Mouse (Mus musculus): Measurements from ENCODE around the gene Gm340.

Gm340 gene

DNA sequence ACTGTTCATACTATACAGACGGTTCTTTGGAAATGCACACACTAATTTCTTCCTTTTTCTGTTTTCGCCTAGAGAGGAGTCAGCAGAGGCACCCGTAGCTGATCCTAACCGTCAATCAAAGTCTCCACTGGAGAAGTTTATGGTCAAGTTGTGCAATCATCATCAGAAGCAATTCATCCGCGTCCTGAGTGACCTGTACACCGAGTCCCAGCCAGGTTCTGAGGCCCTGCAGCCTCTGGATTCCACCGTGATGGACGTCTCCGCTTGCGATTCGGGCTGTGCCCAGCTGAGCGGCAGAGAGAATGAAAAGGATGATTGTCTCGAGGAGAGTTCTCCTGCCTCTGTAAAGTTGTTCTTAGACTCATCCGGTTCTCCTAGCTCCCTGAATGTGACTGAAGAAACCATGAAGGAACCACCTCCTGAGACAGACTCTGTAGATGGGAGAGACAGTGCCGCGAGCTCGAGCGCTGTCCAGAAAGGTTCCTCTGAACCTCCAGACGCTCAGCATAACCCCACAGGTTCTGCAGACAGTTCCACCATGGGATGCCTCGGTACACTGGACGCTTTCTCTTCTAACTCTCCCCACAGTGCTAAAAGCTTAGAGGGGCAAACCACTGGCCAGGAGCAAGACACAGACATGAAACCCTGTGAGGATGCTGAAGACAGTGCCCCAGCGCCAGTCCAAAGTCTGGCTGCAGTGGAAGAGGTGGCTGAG is at the start of gene Gm340:
TSS of gene Gm340 (plus strand) at position 665 of the 715 bp plus-strand sequence.
- no peak for DNase-seq (ENCODE audit: low spot score in 2 of 2)

GRCm38 (mm10) chr19:41534021-41534420 is 48.1 kb upstream of the Gm340 start:
- DNase-seq (ENCODE audit: low spot score in 2 of 2), result no peak

DNA sequence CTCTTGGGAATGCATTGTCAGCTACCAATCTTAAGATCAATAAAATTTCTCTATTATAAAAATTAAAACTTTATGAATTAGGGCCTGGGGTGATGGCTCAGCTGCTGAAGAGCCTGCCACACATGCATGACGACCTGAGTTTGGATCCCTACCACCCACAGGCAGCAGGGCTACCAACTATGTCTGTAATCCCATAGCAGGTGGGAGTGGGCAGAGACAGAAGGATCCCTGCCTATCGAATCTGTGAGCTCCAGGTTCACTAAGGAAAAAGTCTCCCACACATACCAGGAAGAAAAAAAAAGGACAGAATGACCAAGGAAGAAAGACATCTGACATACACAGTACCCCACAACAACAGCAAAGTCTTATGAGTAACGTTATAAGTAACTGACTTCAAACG is 25.2 kb upstream of the Gm340 start:
- no peak for DNase-seq (ENCODE audit: low spot score in 2 of 2)

- DNase-seq (ENCODE audit: low spot score in 2 of 2), result no peak
Measured at GRCm38 (mm10) chr19:41557491-41557890, 24.7 kb upstream of the Gm340 start.

DNA sequence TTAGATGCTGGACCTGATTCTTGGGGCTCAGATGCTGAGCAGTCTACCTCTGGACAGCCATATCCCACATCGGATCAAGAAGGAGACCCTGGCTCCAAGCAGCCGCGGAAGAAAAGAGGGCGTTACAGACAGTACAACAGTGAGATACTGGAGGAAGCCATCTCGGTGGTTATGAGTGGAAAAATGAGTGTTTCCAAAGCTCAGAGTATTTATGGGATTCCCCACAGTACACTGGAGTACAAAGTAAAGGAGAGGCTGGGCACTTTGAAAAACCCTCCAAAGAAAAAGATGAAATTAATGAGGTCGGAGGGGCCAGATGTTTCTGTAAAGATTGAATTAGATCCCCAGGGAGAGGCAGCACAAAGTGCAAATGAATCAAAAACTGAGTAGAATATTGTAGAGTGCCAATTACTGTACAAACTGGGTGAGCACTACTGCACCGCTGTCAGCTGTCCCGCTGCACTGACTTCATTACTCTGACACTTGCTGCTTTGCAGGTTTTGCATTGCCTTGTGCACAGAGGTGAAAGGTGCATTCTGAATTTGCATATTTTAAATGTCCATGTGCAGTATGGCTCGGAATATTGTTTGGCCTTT is 23.2 kb upstream of the Gm340 start:
- DNase-seq (ENCODE audit: low spot score in 2 of 2), result no peak

GRCm38 (mm10) chr19:41560856-41561255 is 21.3 kb upstream of the Gm340 start:
- no peak for DNase-seq (ENCODE audit: low spot score in 2 of 2)

DNA sequence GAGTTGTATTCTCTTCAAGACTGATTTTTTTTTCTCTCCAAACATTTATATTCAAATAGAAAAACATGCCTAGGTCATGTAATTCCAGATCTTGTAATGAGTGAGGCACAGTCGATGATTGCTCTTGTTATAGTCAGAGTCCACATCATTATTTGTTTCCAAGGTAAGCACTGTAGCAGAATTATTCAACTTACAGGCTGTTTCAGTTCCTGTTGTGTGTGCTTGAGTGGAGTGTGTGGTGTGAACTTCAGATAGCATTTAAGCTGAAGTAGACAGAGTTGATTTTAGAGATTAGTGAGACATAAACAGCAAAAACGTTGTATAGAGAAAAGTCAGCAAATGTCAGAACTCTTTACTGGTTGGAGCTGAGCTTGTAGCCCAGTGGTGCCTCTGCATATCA is 13.4 kb upstream of the Gm340 start:
- no peak for DNase-seq (ENCODE audit: low spot score in 2 of 2)

DNA sequence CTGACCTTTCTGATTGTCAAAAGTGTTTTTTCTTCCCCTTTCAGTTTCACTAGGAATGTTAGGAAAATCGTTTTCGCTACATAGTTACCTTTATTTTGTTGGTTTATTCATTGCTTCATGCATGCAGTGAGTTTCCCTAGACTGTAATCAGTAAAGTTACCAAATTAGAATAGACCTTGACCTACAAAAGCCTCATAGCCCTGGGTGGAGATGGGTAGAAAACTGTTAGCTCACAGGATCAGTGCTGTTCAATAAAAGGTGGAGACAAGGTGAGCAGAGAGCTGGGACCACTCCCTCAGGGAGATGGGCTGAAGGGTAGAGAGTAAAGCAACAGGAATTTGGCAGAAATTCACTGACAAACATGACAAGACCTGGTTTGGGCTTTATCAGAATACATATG is 8.5 kb upstream of the Gm340 start:
- DNase-seq (ENCODE audit: low spot score in 2 of 2), result no peak

DNA sequence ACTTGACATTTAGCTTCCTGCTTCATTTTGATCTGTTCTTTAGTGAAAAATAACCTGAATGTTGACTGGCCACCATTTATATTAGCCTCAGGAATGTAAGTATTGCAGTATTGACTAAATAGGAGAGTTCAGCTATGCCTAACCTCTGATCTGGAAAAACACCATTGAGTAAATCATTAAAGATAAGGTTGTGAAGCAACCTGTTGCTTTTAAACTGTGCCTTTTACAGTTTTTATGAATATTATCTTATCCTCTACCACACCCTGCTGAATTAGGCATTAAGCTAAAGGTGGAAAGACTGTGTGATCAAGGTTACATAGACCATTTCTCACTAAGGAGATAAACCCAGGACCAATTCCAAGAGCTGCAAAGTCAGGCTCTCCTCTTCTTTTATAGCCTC is 4.6 kb upstream of the Gm340 start:
- DNase-seq (ENCODE audit: low spot score in 2 of 2), result no peak

DNA sequence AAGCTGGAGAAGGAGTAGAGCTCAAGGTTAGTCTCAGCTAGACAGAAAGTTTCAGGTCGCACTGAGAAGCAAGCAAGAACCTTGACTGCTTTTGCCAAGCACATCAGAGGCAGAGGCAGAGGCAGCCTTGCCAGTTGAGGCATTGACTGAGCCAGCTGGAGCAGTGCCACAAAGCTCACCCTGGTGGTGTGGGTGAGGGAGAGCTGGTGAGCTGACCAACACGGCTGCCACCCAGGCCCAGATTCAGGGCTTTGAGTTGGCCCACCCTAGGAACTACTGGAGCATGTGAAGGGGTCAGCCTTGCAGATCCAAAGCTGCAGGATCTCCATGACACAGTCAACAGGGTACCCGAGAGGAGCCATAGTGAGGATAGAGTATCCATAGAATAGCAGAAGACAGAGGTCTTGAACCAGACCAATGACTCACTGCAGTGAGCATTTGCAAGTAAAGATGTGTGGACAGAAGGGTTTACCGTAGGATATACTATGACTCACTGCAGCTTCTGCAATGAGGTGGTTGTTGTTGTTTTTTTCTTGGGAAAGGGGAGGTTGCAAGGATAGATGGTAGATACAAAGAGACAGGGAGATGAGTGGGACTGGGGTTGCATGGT is 2.8 kb upstream of the Gm340 start:
- DNase-seq (ENCODE audit: low spot score in 2 of 2), result peak in 1 of 2 experiments; percentile 18

GRCm38 (mm10) chr19:41582918-41583514 is 846 bp downstream of the Gm340 start:
- no peak for DNase-seq (ENCODE audit: low spot score in 2 of 2)

DNA sequence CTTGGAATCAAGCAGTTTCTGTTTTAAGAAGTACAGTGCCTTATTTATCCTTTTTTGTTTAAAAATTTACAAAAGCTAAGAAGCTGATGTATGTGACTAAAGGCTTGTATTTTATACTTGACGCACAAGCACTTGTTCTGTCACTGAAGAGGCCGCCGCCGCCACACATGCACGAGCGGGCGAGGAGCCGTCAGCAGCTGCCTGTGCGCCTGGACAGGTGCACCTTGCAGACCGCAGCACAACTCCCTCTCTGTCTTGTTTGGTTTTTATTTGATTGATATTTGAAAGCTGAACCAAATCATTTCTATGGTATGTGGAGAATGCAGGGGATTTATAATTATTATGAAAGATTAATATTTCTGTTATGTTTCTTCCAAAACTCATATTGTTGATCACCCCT is 4.6 kb downstream of the Gm340 start:
- DNase-seq (ENCODE audit: low spot score in 2 of 2), result no peak

DNA sequence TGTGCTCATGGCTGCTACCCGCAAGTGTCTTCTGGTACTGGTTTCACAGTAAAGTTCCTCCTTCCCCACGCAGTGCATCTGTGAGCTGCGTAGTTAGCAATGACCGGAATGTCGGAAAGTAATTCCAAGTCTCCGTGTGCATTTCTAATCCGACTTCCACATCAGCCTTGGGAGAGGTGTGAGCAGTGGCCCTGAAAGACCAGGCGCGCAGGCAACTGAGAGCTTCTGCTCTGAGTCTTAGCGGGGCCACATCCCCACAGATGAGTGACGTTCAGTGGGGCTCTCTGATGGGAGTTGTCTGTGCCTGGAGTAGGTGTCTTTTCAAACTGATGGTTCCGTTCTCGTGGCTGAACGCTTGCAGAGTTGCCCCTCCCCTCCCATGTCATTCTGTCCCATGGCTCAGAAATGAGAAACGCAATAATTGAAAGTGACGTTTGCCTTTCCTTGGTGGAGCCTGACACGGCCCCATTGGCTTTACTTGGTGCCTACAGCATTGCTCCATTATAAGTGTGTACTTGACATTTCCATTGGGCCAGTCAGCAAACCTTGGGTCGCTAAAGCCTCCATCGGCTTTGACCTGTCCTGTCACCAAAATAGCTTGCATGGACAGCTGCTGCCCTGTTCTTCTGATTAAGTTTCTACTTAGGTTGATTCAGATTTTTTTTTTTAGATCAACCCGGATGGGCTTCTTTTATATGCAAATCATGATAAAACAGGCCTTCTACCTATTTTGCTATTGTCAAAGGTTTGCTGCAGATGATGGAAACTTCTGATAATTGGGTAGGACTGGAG is 5.5 kb downstream of the Gm340 start:
- DNase-seq (ENCODE audit: low spot score in 2 of 2), result no peak

- DNase-seq (ENCODE audit: low spot score in 2 of 2), result no peak
Measured at GRCm38 (mm10) chr19:41589026-41589425, 6.9 kb downstream of the Gm340 start.

DNA sequence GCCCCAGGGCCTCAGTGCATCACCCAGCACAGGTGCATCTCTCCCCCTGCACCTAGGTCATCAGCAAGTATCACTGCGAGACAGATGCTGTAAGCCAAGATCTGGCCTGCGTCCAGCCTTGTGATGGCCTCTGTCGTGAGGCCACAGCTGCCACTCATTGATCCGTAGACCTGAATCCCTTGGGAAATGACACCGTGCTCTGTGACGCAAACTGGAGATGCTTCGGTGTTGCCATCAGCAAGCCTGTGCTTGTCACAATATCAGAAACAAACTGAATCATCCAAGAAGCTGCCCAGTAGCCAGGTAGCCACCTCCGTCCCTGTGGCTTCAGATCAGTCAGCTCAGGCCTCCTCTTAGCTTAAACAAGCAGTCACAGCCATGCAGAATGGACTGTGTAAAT is 7.5 kb downstream of the Gm340 start:
- DNase-seq (ENCODE audit: low spot score in 2 of 2), result no peak

GRCm38 (mm10) chr19:41591808-41592207 is 9.6 kb downstream of the Gm340 start:
- no peak for DNase-seq (ENCODE audit: low spot score in 2 of 2)

GRCm38 (mm10) chr19:41597170-41597894 is 15.2 kb downstream of the Gm340 start:
- peak; percentile 17 to 38 for DNase-seq (ENCODE audit: low spot score in 2 of 2)

DNA sequence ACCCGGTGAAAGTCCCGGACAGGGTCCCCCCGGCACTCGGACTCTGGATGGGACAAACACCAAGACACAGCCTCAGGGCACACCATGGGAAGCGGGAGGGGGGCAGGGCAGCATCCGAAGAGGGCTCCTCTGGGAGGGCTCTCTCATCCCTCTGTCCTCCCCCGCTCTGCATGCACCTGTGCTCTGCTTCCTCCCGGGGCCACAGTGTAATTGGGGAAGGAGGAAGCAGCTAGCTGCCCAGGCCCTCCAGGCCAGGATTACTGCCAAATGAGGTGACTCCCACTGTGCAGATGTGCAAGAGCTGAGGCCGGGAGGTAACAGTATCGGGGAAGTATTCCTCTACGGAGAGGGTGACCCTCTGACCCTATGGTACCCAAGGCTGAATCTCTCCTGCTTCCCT is 18.5 kb downstream of the Gm340 start:
- DNase-seq (ENCODE audit: low spot score in 2 of 2), result no peak

GRCm38 (mm10) chr19:41606208-41606987 is 24.2 kb downstream of the Gm340 start:
- DNase-seq (ENCODE audit: low spot score in 2 of 2), result no peak

- no peak for DNase-seq (ENCODE audit: low spot score in 2 of 2)
Measured at GRCm38 (mm10) chr19:41611683-41612082, 29.5 kb downstream of the Gm340 start.

All from heart, adult 9 months (tissue).